Mouse (Mus musculus) C2C12 (cell line): ENCODE results near the gene Csrnp1.

Source experiments
- CTCF ChIP-seq: IDR thresholded peaks from one replicate; pipeline ENCODE4 v1.5.1; 2011; ENCODE audit not compliant: control insufficient read depth, insufficient read depth, insufficient read length
- FOSL1 ChIP-seq: IDR thresholded peaks from one replicate; pipeline ENCODE4 v1.8.0; 2011; ENCODE audit warnings: mild to moderate bottlenecking, low read length; ENCODE audit not compliant: poor library complexity, insufficient read depth, severe bottlenecking
- MAX ChIP-seq: IDR thresholded peaks from one replicate; pipeline ENCODE4 v1.6.1; 2011; ENCODE audit warnings: mild to moderate bottlenecking, control low read depth
- MYOD1 ChIP-seq: IDR thresholded peaks from one replicate; pipeline ENCODE4 v1.6.1; 2011; ENCODE audit warnings: low read depth; ENCODE audit not compliant: control insufficient read depth, insufficient read length
- MYOG ChIP-seq: IDR thresholded peaks from one replicate; pipeline ENCODE4 v1.6.1; 2011; ENCODE audit not compliant: control insufficient read depth, insufficient read length; ENCODE audit errors: extremely low read depth
- USF1 ChIP-seq: IDR thresholded peaks from one replicate; pipeline ENCODE4 v1.6.1; 2011; ENCODE audit warnings: low read depth, mild to moderate bottlenecking, control low read depth, moderate library complexity

DNA sequence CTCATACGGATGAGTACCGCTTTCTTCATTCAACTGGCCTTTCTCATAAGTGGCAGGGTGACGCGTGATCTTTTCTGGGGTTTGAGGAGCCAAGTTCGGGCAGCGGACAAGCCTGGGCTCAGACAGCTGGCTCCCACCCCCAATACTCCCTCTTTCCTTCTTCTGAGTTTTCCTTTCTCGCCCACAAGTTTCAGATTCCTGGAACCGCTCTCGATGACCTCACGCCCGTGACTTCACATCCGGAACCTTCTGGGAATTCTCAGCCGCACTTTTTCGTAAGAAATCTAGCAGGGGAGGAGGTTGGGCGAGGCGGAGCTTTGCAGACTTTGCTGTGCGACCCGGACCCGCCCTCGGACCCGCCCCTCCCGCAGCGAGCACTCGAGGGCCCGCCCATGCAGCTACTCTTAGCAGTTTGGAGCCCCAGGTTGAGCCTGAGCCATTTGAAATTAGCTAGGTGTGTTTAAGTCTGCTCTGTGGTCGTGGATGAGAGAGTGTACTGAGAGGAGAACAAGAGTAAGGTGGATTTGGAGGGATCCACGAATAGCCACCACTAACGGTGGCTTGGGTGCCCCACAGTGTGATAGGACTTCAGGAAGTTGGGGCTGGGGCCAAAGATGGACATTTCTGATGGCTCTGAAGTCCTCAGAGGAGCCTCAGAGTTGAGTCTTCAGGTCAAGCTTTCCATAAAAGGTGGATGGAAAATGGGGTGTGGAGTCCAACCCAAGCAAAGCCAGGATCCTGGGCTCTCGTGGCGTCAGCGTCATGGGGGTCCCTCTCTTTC, 17.7 kb upstream of the Csrnp1 start:
- TF ChIP-seq USF1 (no peak), CTCF (no peak), MAX (no peak), MYOD1 (no peak), FOSL1 (no peak), MYOG (no peak)
